Mouse (Mus musculus): ENCODE data around the gene Lpcat2.

The Lpcat2 gene

GRCm38 (mm10) chr8:92855171-92855894 lies at the start of gene Lpcat2:
Gene Lpcat2 (plus strand): TSS chr8:92855339.
- DNase-seq: peak; percentile 76

GRCm38 (mm10) chr8:92812773-92813172 lies 42.4 kb upstream of the Lpcat2 start:
- no peak for DNase-seq

- DNase-seq: no peak
Measured at GRCm38 (mm10) chr8:92815661-92816060, 39.5 kb upstream of the Lpcat2 start.

- peak; percentile 79 for DNase-seq
Measured at GRCm38 (mm10) chr8:92817928-92818818, 37.0 kb upstream of the Lpcat2 start.

- no peak for DNase-seq
Measured at GRCm38 (mm10) chr8:92821151-92821550, 34.0 kb upstream of the Lpcat2 start.

GRCm38 (mm10) chr8:92822386-92822785 lies 32.8 kb upstream of the Lpcat2 start:
- no peak for DNase-seq

GRCm38 (mm10) chr8:92825991-92826390 lies 29.1 kb upstream of the Lpcat2 start:
- no peak for DNase-seq

GRCm38 (mm10) chr8:92827243-92828034 lies 27.7 kb upstream of the Lpcat2 start, which contains the start of gene Mmp2:
Gene Mmp2 (plus strand): TSS chr8:92827291.
- DNase-seq: peak; percentile 43

GRCm38 (mm10) chr8:92828251-92828743 lies 26.8 kb upstream of the Lpcat2 start:
- DNase-seq: peak; percentile 32

GRCm38 (mm10) chr8:92834065-92834731 lies 20.9 kb upstream of the Lpcat2 start:
- no peak for DNase-seq

GRCm38 (mm10) chr8:92834786-92835500 lies 20.2 kb upstream of the Lpcat2 start:
- DNase-seq: no peak

GRCm38 (mm10) chr8:92835901-92836300 lies 19.2 kb upstream of the Lpcat2 start:
- DNase-seq: no peak

- DNase-seq: no peak
Measured at GRCm38 (mm10) chr8:92838616-92839015, 16.5 kb upstream of the Lpcat2 start.

- DNase-seq: no peak
Measured at GRCm38 (mm10) chr8:92839161-92839560, 16.0 kb upstream of the Lpcat2 start.

GRCm38 (mm10) chr8:92839876-92840275 lies 15.3 kb upstream of the Lpcat2 start:
- no peak for DNase-seq

- peak; percentile 23 for DNase-seq
Measured at GRCm38 (mm10) chr8:92846684-92847083, 8.5 kb upstream of the Lpcat2 start.

GRCm38 (mm10) chr8:92847299-92847698 lies 7.8 kb upstream of the Lpcat2 start:
- DNase-seq: peak; percentile 9

GRCm38 (mm10) chr8:92849261-92849660 lies 5.9 kb upstream of the Lpcat2 start:
- DNase-seq: no peak

- no peak for DNase-seq
Measured at GRCm38 (mm10) chr8:92850239-92850638, 4.9 kb upstream of the Lpcat2 start.

- no peak for DNase-seq
Measured at GRCm38 (mm10) chr8:92851381-92851780, 3.8 kb upstream of the Lpcat2 start.

GRCm38 (mm10) chr8:92853188-92853983 lies 1.8 kb upstream of the Lpcat2 start:
- peak; percentile 12 for DNase-seq
